In the genomic region with DNA sequence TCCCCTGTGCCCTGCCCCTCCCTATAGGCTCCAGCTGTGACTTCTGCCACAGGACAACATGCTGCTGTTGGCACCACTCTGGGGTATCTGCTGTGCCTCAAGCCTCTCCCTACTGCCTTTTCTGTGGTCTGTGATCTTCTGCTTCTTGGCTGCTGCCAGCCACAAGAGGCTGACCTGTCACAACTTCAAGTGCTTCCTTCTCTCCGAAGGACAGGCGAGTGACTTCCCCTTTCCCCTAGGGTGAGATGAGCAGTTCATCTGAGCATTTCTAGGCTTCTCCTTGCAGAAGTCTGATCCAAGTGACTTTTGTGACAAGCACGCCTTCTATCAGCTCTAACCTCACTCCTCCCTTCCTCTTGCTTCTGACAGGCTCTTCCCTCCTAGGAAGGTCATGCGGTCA, we compare ENCODE assay signal across 12 mouse cellular contexts. TPM values are rescaled to one million over a fixed set of nuclear protein-coding genes. Genes with fewer than 3 reads are reported as not detected.
A peak's percentile ranks its signal among the peaks of the same experiment; 100 is the strongest.
DNase-seq lines count a peak whose midpoint lies in the region; ATAC-seq lines count a peak whose summit lies in the region.
"Had no signal": no experiment of that assay in that cellular context is flagged by ENCODE, and none has a peak within 500 bp of the region (broad histone marks: within the 10 kb centered on the region; RNA-seq: fewer than 3 reads in every experiment).

No protein-coding gene starts in this region.

- no peak overlapping the region for H3K9ac ChIP-seq in liver, embryonic 11.5 days (ENCODE audit: low read depth, low read length)
- H3K9ac ChIP-seq: embryonic facial prominence, embryonic 15.5 days; intestine, embryonic 15.5 days; lung, embryonic 15.5 days had no signal

- H3K36me3 ChIP-seq in liver, embryonic 11.5 days (ENCODE audit: control insufficient read depth, insufficient read depth, low read length) = no peaks in the 10 kb centered on the region
- H3K36me3 ChIP-seq: embryonic facial prominence, embryonic 15.5 days; intestine, embryonic 15.5 days; lung, embryonic 15.5 days had no signal

- no peak overlapping the region; the same call in 1 of the 2 replicates for H3K27ac ChIP-seq in liver, embryonic 11.5 days (ENCODE audit: low read depth, low read length)
- H3K27ac ChIP-seq: embryonic facial prominence, embryonic 15.5 days; intestine, embryonic 15.5 days; lung, embryonic 15.5 days had no signal

- peak; percentile 10 for DNase-seq in gastrocnemius, postnatal 25 days
- DNase-seq in gastrocnemius, adult 8-10 months (ENCODE audit: low spot score in 2 of 2) = no peak
- peak; percentile 10 for DNase-seq in T-cell, adult 2 months (ENCODE audit: low spot score)
- no peak for DNase-seq in liver, embryonic 11.5 days (ENCODE audit: low spot score)
- peak; percentile 52 to 76 for DNase-seq in monocyte, adult 2 months (ENCODE audit: low read depth in 1 of 2, low spot score in 2 of 2)
- no peak for DNase-seq in cerebellum, postnatal 25 days
- DNase-seq in kidney, adult 9 months = no peak
- DNase-seq in adrenal gland, adult 18-20 months (ENCODE audit: low spot score in 2 of 2) = no peak
- DNase-seq: cerebellum, adult 11 months had no signal

- peaks cover 64% of the 10 kb centered on the region for H3K4me1 ChIP-seq in liver, embryonic 11.5 days (replicated peaks; ENCODE audit: control insufficient read depth, insufficient read depth, low read length)

- H3K27me3 ChIP-seq in liver, embryonic 11.5 days (replicated peaks; ENCODE audit: control insufficient read depth, insufficient read depth, low read length) = no peaks in the 10 kb centered on the region
- H3K27me3 ChIP-seq: embryonic facial prominence, embryonic 15.5 days; intestine, embryonic 15.5 days; lung, embryonic 15.5 days had no signal

- 38% methylated on average over 4 of the region's 4 CpGs for WGBS in liver, embryonic 11.5 days

- no peak overlapping the region for H3K4me3 ChIP-seq in liver, embryonic 11.5 days (ENCODE audit: low read depth, low read length)
- H3K4me3 ChIP-seq: embryonic facial prominence, embryonic 15.5 days; intestine, embryonic 15.5 days; lung, embryonic 15.5 days had no signal

- peak; percentile 44; the same call in 1 of the 2 replicates for ATAC-seq in liver, embryonic 11.5 days (replicated peaks; ENCODE audit: low FRiP score)
- ATAC-seq: intestine, embryonic 15.5 days had no signal

- no peaks in the 10 kb centered on the region for H3K9me3 ChIP-seq in liver, embryonic 11.5 days (ENCODE audit: control insufficient read depth, low read length)
- H3K9me3 ChIP-seq: embryonic facial prominence, embryonic 15.5 days; intestine, embryonic 15.5 days; lung, embryonic 15.5 days had no signal

- peak overlapping the region; percentile 15 for H3K4me2 ChIP-seq in liver, embryonic 11.5 days
- H3K4me2 ChIP-seq: embryonic facial prominence, embryonic 15.5 days; intestine, embryonic 15.5 days; lung, embryonic 15.5 days had no signal

RNA-seq across cellular contexts. Expression of a gene that starts 34.1 kb away (rescaled TPM):
- 10 to 100 TPM; 48.2 to 58.2 TPM for total RNA-seq in gastrocnemius, postnatal 25 days (2021)
- 10 to 100 TPM; 38.4 to 43.4 (median 41.2) TPM for total RNA-seq in gastrocnemius, adult 8-10 months (2022)
- 20.1 and 20.2 TPM in 2 replicates for polyA plus RNA-seq in liver, embryonic 11.5 days (2014; fragmentation: Nextera tagmentation; extraction: Ambion mirVana)
- total RNA-seq in adrenal gland, adult 18-20 months (2021) = 10 to 100 TPM; 12.3 to 26.2 TPM

Comparison
In these comparisons a context has a peak if more than half of its experiments do, and no peak if none do; other contexts are left out.
1. DNase-seq: peak in gastrocnemius, postnatal 25 days (single experiment), T-cell, adult 2 months (single experiment) and monocyte, adult 2 months (2 of 2); none in gastrocnemius, adult 8-10 months (0 of 2), liver, embryonic 11.5 days (single experiment), cerebellum, postnatal 25 days (0 of 2), kidney, adult 9 months (single experiment) and adrenal gland, adult 18-20 months (0 of 2).